Mouse (Mus musculus) kidney, adult 2 months (tissue): ENCODE measurements around the gene Atmin.

Experiments used
- CTCF ChIP-seq: fragments of 200-500 bp; conservative IDR thresholded peaks from 2 replicates; pipeline ENCODE4 v1.5.1; 2011; ENCODE audit warnings: low read depth, mild to moderate bottlenecking, control low read depth, low read length, moderate library complexity, mixed read lengths; ENCODE audit not compliant: insufficient read depth, insufficient read length
- POLR2A ChIP-seq: fragments of 200-500 bp; IDR thresholded peaks from one replicate; pipeline ENCODE4 v1.6.1; 2011; ENCODE audit warnings: low read depth, low read length, control low read depth

DNA sequence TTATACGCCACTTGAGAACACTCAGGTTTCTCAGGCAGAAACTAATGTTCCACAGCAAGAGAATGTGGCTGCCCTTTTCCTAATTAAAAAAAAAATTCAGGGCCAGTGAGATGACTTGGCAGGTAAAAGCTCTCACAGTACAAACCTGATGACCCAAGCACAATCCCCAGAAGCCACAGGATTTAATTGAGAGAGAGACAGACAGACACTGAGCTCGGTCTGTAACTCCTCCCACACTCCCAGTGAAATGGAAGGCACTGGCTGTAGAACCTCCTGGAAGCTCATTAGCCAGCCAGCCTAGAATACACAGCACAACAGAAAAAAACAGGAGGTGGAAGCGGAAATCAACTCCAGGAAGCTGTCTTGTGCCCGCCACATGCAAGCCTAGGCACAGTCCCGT, 32.4 kb downstream of the Atmin start:
- TF ChIP-seq POLR2A (no peak), CTCF (no peak)
